Comparison of ENCODE assay signal across 22 mouse cellular contexts in the genomic region with DNA sequence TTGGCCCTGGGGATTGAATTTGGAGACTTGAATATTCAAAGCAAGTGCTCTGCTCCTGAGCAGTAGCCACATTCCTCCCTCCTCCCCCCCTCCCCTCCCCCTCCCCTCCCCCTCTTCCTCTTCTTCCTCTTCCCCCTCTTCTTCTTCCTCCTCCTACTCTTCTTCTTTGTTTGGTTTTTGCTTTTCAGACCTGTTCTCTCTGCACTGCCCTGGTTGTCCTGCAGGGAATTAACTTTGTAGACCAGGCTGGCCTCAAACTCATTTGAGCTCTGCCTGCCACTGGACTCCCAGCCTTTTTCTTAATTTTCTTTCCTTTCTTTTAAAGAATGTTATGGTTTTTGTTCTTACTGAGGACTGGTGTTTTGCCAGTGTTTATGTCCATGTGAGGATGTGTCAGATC. TPM values are rescaled to one million over a fixed set of nuclear protein-coding genes. Genes with fewer than 3 reads are reported as not detected.
DNase-seq lines count a peak whose midpoint lies in the region; ATAC-seq lines count a peak whose summit lies in the region.
"Had no signal": no experiment of that assay in that cellular context is flagged by ENCODE, and none has a peak within 500 bp of the region (broad histone marks: within the 10 kb centered on the region; RNA-seq: fewer than 3 reads in every experiment).

No protein-coding gene starts in this region.

- no peak for DNase-seq in forebrain, embryonic 10.5 days (ENCODE audit: extremely low spot score, low spot score)
- DNase-seq in midbrain, embryonic 10.5 days (ENCODE audit: low spot score): no peak
- no peak for DNase-seq in embryonic facial prominence, embryonic 10.5 days (ENCODE audit: low spot score)
- no peak for DNase-seq in ovary, adult 18-20 months (ENCODE audit: low spot score)
- no peak for DNase-seq in lung, postnatal 10 days
- DNase-seq: adrenal gland, adult 8-10 months; B cell, adult 2 months; cerebellum, adult 11 months; cerebellum, adult 8-10 months; cerebellum, postnatal 14 days; embryo, embryonic 11 days; forebrain, postnatal 0 days; gastrocnemius, postnatal 25 days; heart, postnatal 36 days had no signal

- no peaks in the 10 kb centered on the region for H3K9me3 ChIP-seq in forebrain, embryonic 10.5 days
- no peaks in the 10 kb centered on the region for H3K9me3 ChIP-seq in forebrain, embryonic 13.5 days (replicated peaks)
- no peaks in the 10 kb centered on the region for H3K9me3 ChIP-seq in midbrain, embryonic 10.5 days (replicated peaks)
- no peaks in the 10 kb centered on the region for H3K9me3 ChIP-seq in midbrain, embryonic 15.5 days
- H3K9me3 ChIP-seq in embryonic facial prominence, embryonic 10.5 days: no peaks in the 10 kb centered on the region
- H3K9me3 ChIP-seq: embryonic facial prominence, embryonic 12.5 days; forebrain, embryonic 12.5 days; heart, embryonic 13.5 days; hindbrain, embryonic 12.5 days had no signal

- H3K9ac ChIP-seq in forebrain, embryonic 13.5 days: no peak overlapping the region
- no peak overlapping the region for H3K9ac ChIP-seq in midbrain, embryonic 15.5 days
- H3K9ac ChIP-seq: embryonic facial prominence, embryonic 12.5 days; forebrain, embryonic 12.5 days; forebrain, postnatal 0 days; heart, embryonic 13.5 days; hindbrain, embryonic 12.5 days had no signal

- peak overlapping the region; percentile 69; the same call in 1 of the 2 replicates for H3K27ac ChIP-seq in forebrain, embryonic 10.5 days
- H3K27ac ChIP-seq in forebrain, embryonic 13.5 days: no peak overlapping the region
- H3K27ac ChIP-seq in midbrain, embryonic 10.5 days (replicated peaks): peak overlapping the region; percentile 84
- no peak overlapping the region for H3K27ac ChIP-seq in midbrain, embryonic 15.5 days
- H3K27ac ChIP-seq in embryonic facial prominence, embryonic 10.5 days (replicated peaks): 0 out of 2 replicates have a peak overlapping the region, but pooled peaks have one; percentile 51
- H3K27ac ChIP-seq: embryonic facial prominence, embryonic 12.5 days; forebrain, embryonic 12.5 days; heart, embryonic 13.5 days; hindbrain, embryonic 12.5 days; hindbrain, postnatal 0 days had no signal

- H3K4me3 ChIP-seq in forebrain, embryonic 10.5 days: no peak overlapping the region
- no peak overlapping the region for H3K4me3 ChIP-seq in forebrain, embryonic 13.5 days
- no peak overlapping the region for H3K4me3 ChIP-seq in midbrain, embryonic 10.5 days
- H3K4me3 ChIP-seq in midbrain, embryonic 15.5 days: no peak overlapping the region
- no peak overlapping the region for H3K4me3 ChIP-seq in embryonic facial prominence, embryonic 10.5 days
- H3K4me3 ChIP-seq: embryonic facial prominence, embryonic 12.5 days; forebrain, embryonic 12.5 days; heart, embryonic 13.5 days; hindbrain, embryonic 12.5 days had no signal

- no peaks in the 10 kb centered on the region for H3K36me3 ChIP-seq in forebrain, embryonic 10.5 days (replicated peaks)
- no peaks in the 10 kb centered on the region for H3K36me3 ChIP-seq in forebrain, embryonic 13.5 days (ENCODE audit: poor library complexity, severe bottlenecking)
- no peaks in the 10 kb centered on the region for H3K36me3 ChIP-seq in midbrain, embryonic 10.5 days
- H3K36me3 ChIP-seq in midbrain, embryonic 15.5 days (replicated peaks): no peaks in the 10 kb centered on the region
- H3K36me3 ChIP-seq in embryonic facial prominence, embryonic 10.5 days (replicated peaks): no peaks in the 10 kb centered on the region
- H3K36me3 ChIP-seq: embryonic facial prominence, embryonic 12.5 days; forebrain, embryonic 12.5 days; heart, embryonic 13.5 days; hindbrain, embryonic 12.5 days had no signal

- no peak overlapping the region for H3K4me2 ChIP-seq in forebrain, embryonic 13.5 days
- H3K4me2 ChIP-seq in midbrain, embryonic 15.5 days: no peak overlapping the region
- H3K4me2 ChIP-seq: embryonic facial prominence, embryonic 12.5 days; forebrain, embryonic 12.5 days; heart, embryonic 13.5 days; hindbrain, embryonic 12.5 days had no signal

- H3K27me3 ChIP-seq in forebrain, embryonic 10.5 days (ENCODE audit: poor library complexity, severe bottlenecking): peaks cover 35% of the 10 kb centered on the region
- peaks cover 6% of the 10 kb centered on the region; the same call in 1 of the 2 replicates for H3K27me3 ChIP-seq in forebrain, embryonic 13.5 days
- H3K27me3 ChIP-seq in midbrain, embryonic 10.5 days (ENCODE audit: low read depth, poor library complexity, severe bottlenecking): peaks cover 4% of the 10 kb centered on the region; the same call in 1 of the 2 replicates
- H3K27me3 ChIP-seq in midbrain, embryonic 15.5 days (replicated peaks): no peaks in the 10 kb centered on the region
- H3K27me3 ChIP-seq in embryonic facial prominence, embryonic 10.5 days (replicated peaks; ENCODE audit: low read depth, poor library complexity, severe bottlenecking): peaks cover 16% of the 10 kb centered on the region
- H3K27me3 ChIP-seq: embryonic facial prominence, embryonic 12.5 days; hindbrain, embryonic 12.5 days had no signal

- peaks cover 26% of the 10 kb centered on the region for H3K4me1 ChIP-seq in forebrain, embryonic 10.5 days
- H3K4me1 ChIP-seq in forebrain, embryonic 13.5 days: peaks cover 8% of the 10 kb centered on the region
- peaks cover 40% of the 10 kb centered on the region for H3K4me1 ChIP-seq in midbrain, embryonic 10.5 days
- H3K4me1 ChIP-seq in midbrain, embryonic 15.5 days: peaks cover 6% of the 10 kb centered on the region
- H3K4me1 ChIP-seq in embryonic facial prominence, embryonic 10.5 days: peaks cover 21% of the 10 kb centered on the region

- ATAC-seq in forebrain, embryonic 13.5 days: no peak
- no peak for ATAC-seq in midbrain, embryonic 15.5 days (replicated peaks)
- ATAC-seq: CD4-positive, CD25-positive, alpha-beta regulatory T cell, adult 4 months; forebrain, postnatal 0 days; hindbrain, postnatal 0 days had no signal

RNA-seq across cellular contexts. Expression of gene Sall4, which starts 9.7 kb away (rescaled TPM):
- polyA plus RNA-seq in forebrain, embryonic 10.5 days (2016; fragmentation: Nextera tagmentation; extraction: Ambion mirVana): 35.3 and 39.1 TPM in 2 replicates
- 2.3 and 3.2 TPM in 2 replicates for polyA plus RNA-seq in forebrain, embryonic 13.5 days (2015; fragmentation: Nextera tagmentation; extraction: Ambion mirVana)
- polyA plus RNA-seq in midbrain, embryonic 10.5 days (2016; fragmentation: Nextera tagmentation; extraction: Ambion mirVana): 53.9 and 74.3 TPM in 2 replicates
- 1.2 and 1.3 TPM in 2 replicates for polyA plus RNA-seq in midbrain, embryonic 15.5 days (2015; fragmentation: Nextera tagmentation; extraction: Ambion mirVana)
- 34.6 and 50.1 TPM in 2 replicates for polyA plus RNA-seq in embryonic facial prominence, embryonic 10.5 days (2016; fragmentation: Nextera tagmentation; extraction: Ambion mirVana)

RNA-seq across cellular contexts. Expression of gene Atp9a, which starts 35.3 kb away (rescaled TPM):
- 8.7 and 9.0 TPM in 2 replicates for polyA plus RNA-seq in forebrain, embryonic 10.5 days (2016; fragmentation: Nextera tagmentation; extraction: Ambion mirVana)
- 35.2 and 37.1 TPM in 2 replicates for polyA plus RNA-seq in forebrain, embryonic 13.5 days (2015; fragmentation: Nextera tagmentation; extraction: Ambion mirVana)
- polyA plus RNA-seq in midbrain, embryonic 10.5 days (2016; fragmentation: Nextera tagmentation; extraction: Ambion mirVana): 15.5 and 23.0 TPM in 2 replicates
- 155 and 179 TPM in 2 replicates for polyA plus RNA-seq in midbrain, embryonic 15.5 days (2015; fragmentation: Nextera tagmentation; extraction: Ambion mirVana)
- polyA plus RNA-seq in embryonic facial prominence, embryonic 10.5 days (2016; fragmentation: Nextera tagmentation; extraction: Ambion mirVana): 9.3 and 9.4 TPM in 2 replicates

Comparison
In these comparisons a context has a peak if more than half of its experiments do, and no peak if none do; other contexts are left out.
1. H3K27ac ChIP-seq: peak in forebrain, embryonic 10.5 days (single experiment), midbrain, embryonic 10.5 days (single experiment) and embryonic facial prominence, embryonic 10.5 days (single experiment); none in forebrain, embryonic 13.5 days (single experiment) and midbrain, embryonic 15.5 days (single experiment).